Mouse (Mus musculus): ENCODE measurements at regions not wholly inside any gene's neighbourhood (a gene's known extent, or its start where the extent isn't known, plus 50 kb on each side); places are given as distances from the start of the nearest gene placed in this dataset.

DNA sequence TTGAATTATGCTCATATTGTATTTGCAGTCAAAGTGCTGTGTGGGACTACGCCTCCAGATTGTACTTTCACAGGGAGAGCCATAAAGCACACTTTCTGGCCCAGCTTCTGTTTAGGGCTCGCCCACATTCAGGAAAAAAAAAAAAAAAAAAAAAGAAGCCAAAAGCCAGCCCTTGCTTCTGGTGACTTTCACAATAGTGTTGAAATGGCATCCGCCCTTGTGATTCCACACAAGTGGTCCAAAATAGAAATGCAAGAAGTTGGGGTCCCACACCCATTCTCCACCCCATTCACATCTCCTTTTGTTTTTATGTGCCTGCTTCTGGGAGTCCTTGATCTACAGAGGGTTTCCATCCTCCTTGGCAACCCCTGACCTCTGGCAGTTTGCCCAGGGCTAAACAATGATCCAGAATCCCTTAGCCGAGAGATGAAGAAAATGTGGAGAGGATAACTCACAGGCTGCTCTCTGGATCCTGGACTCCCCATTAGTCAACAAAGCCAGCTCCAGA, 144.3 kb upstream of the Lyplal1 start:
- no peak overlapping the region for H3K27ac ChIP-seq (replicated peaks)
- no peak for ATAC-seq (ENCODE audit: low read depth)
- 17% methylated on average over 4 of the region's 4 CpGs for WGBS

DNA sequence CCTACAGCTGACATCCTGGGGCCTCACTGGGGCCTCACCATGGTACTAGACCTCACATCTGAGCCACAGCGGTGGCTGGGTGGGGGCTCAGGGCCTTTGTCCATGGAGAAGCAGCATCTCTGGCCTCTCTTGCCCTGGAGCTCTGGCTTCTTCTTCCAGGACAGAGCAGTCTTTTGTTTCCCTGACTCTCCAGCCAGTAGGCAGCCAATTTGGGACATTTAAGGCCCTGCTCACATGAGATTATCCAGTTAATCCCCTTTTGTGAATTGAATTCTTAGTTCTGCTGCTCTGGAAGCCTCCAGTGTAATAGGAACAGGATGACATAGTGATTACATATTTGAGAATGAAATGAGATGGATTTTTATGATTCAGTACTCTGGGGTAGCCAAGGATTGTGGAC, 140.5 kb upstream of the Lyplal1 start:
- no peak overlapping the region for H3K9ac ChIP-seq
- H3K4me1 ChIP-seq (replicated peaks), result peaks cover 19% of the 10 kb centered on the region
- no peaks in the 10 kb centered on the region for H3K9me3 ChIP-seq
- no peak overlapping the region for H3K27ac ChIP-seq (replicated peaks)
- H3K4me2 ChIP-seq, result no peak overlapping the region
- ATAC-seq (ENCODE audit: low read depth), result no peak
- H3K27me3 ChIP-seq, result no peaks in the 10 kb centered on the region
- 71% methylated on average over 1 of the region's 1 CpGs for WGBS
- H3K4me3 ChIP-seq, result no peak overlapping the region
- H3K36me3 ChIP-seq, result no peaks in the 10 kb centered on the region

More for the DNA sequence above, 144.3 kb upstream of the Lyplal1 start:
- no peak overlapping the region for H3K4me2 ChIP-seq
- H3K4me3 ChIP-seq, result no peak overlapping the region
- H3K9me3 ChIP-seq, result 0 out of 2 replicates have a peak, but pooled peaks cover 3% of the 10 kb centered on the region
- H3K36me3 ChIP-seq, result no peaks in the 10 kb centered on the region
- no peaks in the 10 kb centered on the region for H3K27me3 ChIP-seq
- H3K9ac ChIP-seq, result no peak overlapping the region
- H3K4me1 ChIP-seq (replicated peaks), result peaks cover 23% of the 10 kb centered on the region

DNA sequence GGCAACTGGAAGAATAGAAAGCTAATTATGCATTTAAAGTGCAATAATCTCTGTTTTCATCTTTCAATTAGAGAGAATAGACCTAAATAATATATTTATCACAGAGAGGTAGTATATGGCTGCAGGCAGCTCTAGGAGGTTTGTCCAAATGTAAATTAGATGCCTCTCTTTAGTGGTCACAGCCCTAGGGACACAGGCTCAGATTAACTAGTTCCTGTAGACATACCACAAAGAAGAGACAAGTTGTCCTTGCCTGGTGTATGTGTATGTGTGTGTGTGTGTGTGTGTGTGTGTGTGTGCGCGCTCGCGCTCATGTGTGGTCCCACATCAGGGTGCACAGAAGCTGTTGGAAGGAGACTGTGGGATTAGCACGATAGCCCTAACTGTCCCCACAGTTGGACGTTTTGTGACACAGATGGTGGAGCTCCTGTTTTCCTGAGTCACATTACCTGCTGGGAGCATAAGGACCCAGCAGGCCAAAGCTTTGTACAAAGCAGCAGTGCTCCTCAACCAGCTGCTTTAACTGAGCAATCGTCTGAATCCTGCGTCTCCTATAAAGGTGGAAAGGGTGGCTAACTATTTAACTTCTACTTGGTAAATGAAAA, 138.5 kb upstream of the Lyplal1 start:
- Histone ChIP-seq H3K4me1 (replicated peaks) (peaks cover 5% of the 10 kb centered on the region; the same call in 1 of the 2 replicates), H3K9me3 (no peaks in the 10 kb centered on the region), H3K9ac (no peak overlapping the region), H3K27me3 (no peaks in the 10 kb centered on the region), H3K4me3 (no peak overlapping the region), H3K36me3 (no peaks in the 10 kb centered on the region), H3K27ac (replicated peaks) (no peak overlapping the region; the same call in 1 of the 2 replicates), H3K4me2 (no peak overlapping the region)
- ATAC-seq (ENCODE audit: low read depth), result no peak
- WGBS, result 61% methylated on average over 8 of the region's 8 CpGs

DNA sequence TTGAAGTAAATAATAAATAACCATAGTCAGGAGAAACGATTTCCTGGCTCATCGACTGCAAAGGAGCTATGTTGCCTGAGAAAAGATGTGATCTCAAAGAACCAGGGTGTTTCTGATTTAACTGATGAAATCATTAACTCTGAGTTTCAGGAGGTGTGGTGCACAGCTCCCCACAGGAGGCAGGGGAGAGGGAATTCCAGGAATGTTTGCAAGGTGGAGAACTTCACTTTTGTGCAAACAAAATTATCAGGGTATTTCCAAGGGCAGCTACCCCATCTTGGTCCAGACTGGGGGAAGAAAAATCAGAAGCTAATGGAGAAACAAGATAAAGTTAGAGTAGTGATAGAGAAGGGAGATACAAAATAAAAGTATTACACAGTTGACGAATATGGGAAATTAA, 137.4 kb upstream of the Lyplal1 start:
- Histone ChIP-seq H3K27me3 (no peaks in the 10 kb centered on the region), H3K4me1 (replicated peaks) (peaks cover 5% of the 10 kb centered on the region; the same call in 1 of the 2 replicates), H3K9me3 (no peaks in the 10 kb centered on the region), H3K4me3 (no peak overlapping the region), H3K27ac (replicated peaks) (no peak overlapping the region), H3K4me2 (no peak overlapping the region), H3K36me3 (no peaks in the 10 kb centered on the region), H3K9ac (no peak overlapping the region)
- WGBS, result 86% methylated on average over 3 of the region's 3 CpGs
- ATAC-seq (ENCODE audit: low read depth), result no peak

DNA sequence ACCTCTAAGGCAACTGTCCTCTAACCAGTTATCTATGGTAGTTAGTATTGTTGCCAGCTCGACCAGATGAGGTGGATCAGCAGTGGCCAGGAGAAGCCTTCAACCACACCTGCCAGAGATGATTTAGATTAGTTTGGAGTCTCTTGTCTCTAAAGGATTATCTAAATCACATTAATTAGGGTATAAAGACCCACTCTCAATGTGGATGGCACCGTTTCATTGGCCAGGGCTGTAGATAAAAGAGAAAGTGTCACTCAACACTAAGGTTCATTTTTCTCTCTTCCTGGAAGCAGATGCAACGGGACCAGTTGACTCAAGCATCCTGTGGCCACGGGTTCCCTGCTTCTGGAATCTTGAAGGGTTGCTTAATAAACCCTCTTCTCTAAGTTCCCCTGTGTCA, 135.4 kb upstream of the Lyplal1 start:
- no peak for ATAC-seq (ENCODE audit: low read depth)
- Histone ChIP-seq H3K4me2 (no peak overlapping the region), H3K27ac (replicated peaks) (no peak overlapping the region), H3K36me3 (no peaks in the 10 kb centered on the region), H3K4me1 (replicated peaks) (peaks cover 5% of the 10 kb centered on the region; the same call in 1 of the 2 replicates), H3K9ac (no peak overlapping the region), H3K27me3 (no peaks in the 10 kb centered on the region), H3K9me3 (no peaks in the 10 kb centered on the region), H3K4me3 (no peak overlapping the region)
- WGBS, result 71% methylated on average over 4 of the region's 4 CpGs

DNA sequence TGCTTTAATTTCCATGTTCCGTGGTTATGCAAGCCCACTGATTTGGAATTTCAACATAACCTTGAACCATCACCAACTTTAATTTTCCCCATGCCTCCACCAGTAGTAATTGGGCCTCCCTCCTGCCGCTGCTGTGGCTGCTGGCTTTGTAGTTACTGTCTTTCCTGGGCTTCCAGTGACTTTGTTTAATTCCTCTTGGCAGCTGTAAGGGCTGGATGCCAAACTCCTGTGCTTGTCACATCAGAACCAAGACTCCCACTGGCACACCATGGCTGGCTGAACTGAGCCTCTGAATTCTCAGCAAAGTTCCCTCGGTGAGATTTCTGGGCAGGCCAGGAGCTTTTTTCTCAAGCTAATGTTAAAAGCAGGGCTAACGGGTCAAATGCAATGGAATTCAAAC, 133.2 kb upstream of the Lyplal1 start:
- no peaks in the 10 kb centered on the region for H3K36me3 ChIP-seq
- no peak overlapping the region for H3K27ac ChIP-seq (replicated peaks)
- H3K4me2 ChIP-seq, result no peak overlapping the region
- H3K9ac ChIP-seq, result no peak overlapping the region
- no peak overlapping the region for H3K4me3 ChIP-seq
- no peaks in the 10 kb centered on the region for H3K9me3 ChIP-seq
- ATAC-seq (ENCODE audit: low read depth), result no peak
- WGBS, result 63% methylated on average over 4 of the region's 4 CpGs
- no peaks in the 10 kb centered on the region; the same call in 1 of the 2 replicates for H3K4me1 ChIP-seq (replicated peaks)
- H3K27me3 ChIP-seq, result no peaks in the 10 kb centered on the region

DNA sequence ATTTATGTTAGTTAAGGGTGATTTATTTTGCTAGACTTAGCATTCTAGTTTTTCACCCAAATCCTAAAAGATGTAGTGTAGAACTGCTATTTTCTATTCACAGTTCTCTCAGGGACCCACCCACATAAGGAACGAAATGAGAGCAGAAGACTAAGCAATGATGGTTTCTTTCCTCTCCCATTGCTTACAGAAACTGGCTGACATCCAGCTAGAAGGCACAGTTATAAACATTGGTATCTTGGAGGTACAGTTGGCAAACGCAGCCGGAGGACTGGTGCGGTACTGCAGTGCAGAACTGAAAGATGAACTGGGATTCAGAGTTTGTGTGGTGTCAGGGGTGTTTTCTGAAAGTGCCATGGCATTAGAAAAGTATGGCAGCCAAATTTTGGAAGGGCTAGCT, 132.1 kb upstream of the Lyplal1 start:
- H3K27me3 ChIP-seq, result no peaks in the 10 kb centered on the region
- H3K9ac ChIP-seq, result no peak overlapping the region
- no peaks in the 10 kb centered on the region for H3K36me3 ChIP-seq
- H3K4me3 ChIP-seq, result no peak overlapping the region
- H3K27ac ChIP-seq (replicated peaks), result no peak overlapping the region
- no peaks in the 10 kb centered on the region for H3K9me3 ChIP-seq
- H3K4me1 ChIP-seq (replicated peaks), result no peaks in the 10 kb centered on the region
- ATAC-seq (ENCODE audit: low read depth), result no peak
- 88% methylated on average over 4 of the region's 4 CpGs for WGBS
- no peak overlapping the region for H3K4me2 ChIP-seq

DNA sequence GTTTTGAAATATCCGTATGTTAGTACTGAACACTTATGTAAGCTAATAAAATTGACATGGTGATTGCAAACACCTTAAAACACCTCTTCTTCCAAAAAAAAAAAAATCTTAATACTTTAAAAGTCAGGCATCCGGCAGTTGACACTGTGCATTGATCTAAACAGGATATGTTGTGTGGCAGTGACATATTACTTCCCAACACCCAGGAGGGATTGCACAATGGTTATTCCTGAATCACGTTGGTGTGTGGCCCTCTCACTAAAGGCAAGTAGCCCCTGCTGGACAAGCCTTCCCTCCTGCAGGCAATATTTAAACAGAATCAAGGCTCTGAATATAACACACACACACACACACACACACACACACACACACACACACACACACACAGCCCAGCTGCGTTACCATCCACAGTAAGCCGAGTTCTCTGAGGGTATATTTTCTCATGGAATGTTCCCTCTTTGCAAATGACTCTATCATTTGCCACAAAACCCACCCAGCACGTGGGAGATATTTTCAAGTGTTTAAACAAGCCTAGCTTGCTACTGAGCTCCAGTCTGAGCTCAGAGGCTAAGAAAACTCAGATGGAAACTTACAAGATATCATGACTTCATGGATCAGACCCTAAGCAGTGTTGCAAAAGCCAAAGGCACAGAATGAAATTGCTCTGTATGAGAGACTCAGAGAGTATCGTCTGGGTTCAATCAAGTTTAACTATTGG, 128.8 kb upstream of the Lyplal1 start:
- no peak overlapping the region for H3K27ac ChIP-seq (replicated peaks)
- no peak for ATAC-seq (ENCODE audit: low read depth)
- H3K27me3 ChIP-seq, result no peaks in the 10 kb centered on the region
- H3K4me2 ChIP-seq, result no peak overlapping the region
- no peak overlapping the region for H3K4me3 ChIP-seq
- H3K4me1 ChIP-seq (replicated peaks), result no peaks in the 10 kb centered on the region
- no peaks in the 10 kb centered on the region for H3K36me3 ChIP-seq
- H3K9me3 ChIP-seq, result no peaks in the 10 kb centered on the region
- 74% methylated on average over 7 of the region's 7 CpGs for WGBS
- H3K9ac ChIP-seq, result no peak overlapping the region

DNA sequence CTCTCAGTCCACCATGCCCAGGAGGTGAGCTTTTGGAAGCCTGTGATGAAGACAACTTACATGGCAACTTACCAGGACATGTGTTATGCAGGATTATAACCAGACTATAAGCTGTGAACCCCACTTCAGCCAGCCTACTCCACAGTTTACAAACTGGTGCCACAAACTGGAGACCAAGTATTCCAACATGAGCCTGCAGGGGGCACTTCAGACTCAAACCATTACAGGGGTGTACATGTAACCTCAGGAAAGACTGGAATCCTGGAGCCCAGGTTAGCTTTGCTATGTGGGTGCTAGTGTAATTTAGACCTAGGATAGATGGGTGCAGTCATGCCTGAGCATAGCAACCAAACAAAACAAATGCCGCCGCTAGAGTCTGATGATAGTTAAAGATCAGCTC, 124.0 kb upstream of the Lyplal1 start:
- Histone ChIP-seq H3K36me3 (no peaks in the 10 kb centered on the region), H3K27ac (replicated peaks) (no peak overlapping the region), H3K4me3 (no peak overlapping the region), H3K9ac (no peak overlapping the region), H3K27me3 (no peaks in the 10 kb centered on the region), H3K4me1 (replicated peaks) (peaks cover 6% of the 10 kb centered on the region), H3K4me2 (no peak overlapping the region), H3K9me3 (no peaks in the 10 kb centered on the region)
- WGBS, result 94% methylated on average over 2 of the region's 2 CpGs
- no peak for ATAC-seq (ENCODE audit: low read depth)

DNA sequence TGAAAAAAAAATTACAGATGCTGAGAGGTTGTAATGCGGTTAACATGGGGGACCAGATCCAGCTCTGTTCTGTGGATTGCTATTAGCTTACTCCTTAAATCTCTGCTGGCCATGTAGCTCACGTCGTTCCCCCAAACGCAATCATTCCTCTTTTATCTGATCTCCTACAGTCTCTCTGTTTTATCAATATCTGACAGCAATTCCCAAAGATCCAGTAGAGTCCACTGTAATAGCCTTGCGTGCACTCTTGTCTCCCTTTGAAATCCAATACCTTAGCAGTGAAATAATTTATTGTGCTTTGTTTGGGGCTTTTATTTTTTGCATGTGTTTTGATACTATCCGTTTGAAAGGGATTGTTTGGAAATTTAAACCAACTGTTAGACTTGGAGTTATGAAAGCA, 120.4 kb upstream of the Lyplal1 start:
- Histone ChIP-seq H3K4me1 (replicated peaks) (peaks cover 6% of the 10 kb centered on the region), H3K4me3 (no peak overlapping the region), H3K36me3 (no peaks in the 10 kb centered on the region), H3K9me3 (no peaks in the 10 kb centered on the region), H3K27ac (replicated peaks) (no peak overlapping the region), H3K27me3 (no peaks in the 10 kb centered on the region), H3K4me2 (no peak overlapping the region), H3K9ac (no peak overlapping the region)
- no peak for ATAC-seq (ENCODE audit: low read depth)
- 51% methylated on average over 6 of the region's 6 CpGs for WGBS

DNA sequence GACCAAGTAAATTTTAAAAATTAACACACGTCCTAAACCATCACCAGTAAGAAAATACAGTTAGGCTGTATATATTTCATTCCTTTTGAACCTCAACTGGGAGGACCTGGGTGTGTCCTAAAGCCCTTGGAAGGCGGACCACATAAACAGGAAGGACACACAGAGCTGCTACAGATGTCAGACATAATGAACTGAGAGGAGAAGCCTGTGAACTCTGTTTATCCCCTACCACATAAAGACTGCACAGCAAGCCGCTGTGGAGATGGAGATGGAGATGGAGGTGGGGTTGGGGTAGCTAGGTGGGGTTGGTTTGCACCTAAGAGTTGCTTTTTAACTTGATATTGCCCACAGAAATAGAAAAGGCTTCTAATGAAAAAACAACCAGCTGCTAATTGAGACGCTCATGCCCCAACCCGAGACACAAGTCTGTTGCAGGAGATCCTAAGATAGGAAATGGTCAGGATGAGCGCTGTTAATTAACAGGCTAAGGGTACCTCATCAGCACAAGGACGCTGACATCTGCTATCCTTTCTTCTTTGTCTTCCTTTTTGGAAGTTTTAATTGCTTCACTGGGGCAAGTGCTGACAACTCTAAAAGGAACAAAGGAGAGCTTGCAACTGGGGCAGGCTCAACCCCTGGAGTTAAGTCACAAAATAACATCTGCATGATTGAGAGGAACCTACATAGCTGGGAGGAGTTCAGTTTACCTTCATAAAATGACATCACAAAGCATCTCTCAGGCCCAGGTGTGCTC, 119.3 kb upstream of the Lyplal1 start:
- WGBS, result 44% methylated on average over 7 of the region's 7 CpGs
- Histone ChIP-seq H3K27ac (replicated peaks) (no peak overlapping the region), H3K27me3 (no peaks in the 10 kb centered on the region)

DNA sequence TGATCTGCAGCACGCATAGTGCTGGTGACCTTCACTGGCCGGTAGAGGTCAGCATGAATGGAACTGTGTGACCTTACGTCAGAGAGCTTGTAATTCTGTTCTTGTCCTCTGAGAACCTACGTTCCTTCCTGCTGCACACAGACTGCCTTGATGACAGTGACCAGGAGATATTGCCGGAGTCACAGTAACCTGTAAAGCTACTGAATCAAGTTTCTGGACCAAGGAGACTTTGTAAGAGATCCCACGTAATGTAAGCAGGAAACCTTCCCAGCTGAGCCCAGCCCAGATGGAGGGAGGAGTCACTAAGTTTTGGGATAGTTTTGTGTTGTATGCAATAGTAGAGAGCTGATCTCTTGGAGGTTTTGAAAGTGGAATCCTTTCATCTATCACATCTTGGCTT, 117.4 kb upstream of the Lyplal1 start:
- ATAC-seq (ENCODE audit: low read depth), result no peak
- no peak overlapping the region for H3K9ac ChIP-seq
- no peaks in the 10 kb centered on the region for H3K9me3 ChIP-seq
- H3K27me3 ChIP-seq, result no peaks in the 10 kb centered on the region
- no peak overlapping the region for H3K4me3 ChIP-seq
- no peak overlapping the region for H3K4me2 ChIP-seq
- WGBS, result 76% methylated on average over 6 of the region's 6 CpGs
- H3K27ac ChIP-seq (replicated peaks), result no peak overlapping the region
- no peaks in the 10 kb centered on the region for H3K36me3 ChIP-seq
- H3K4me1 ChIP-seq (replicated peaks), result peaks cover 6% of the 10 kb centered on the region

More for the DNA sequence above, 119.3 kb upstream of the Lyplal1 start:
- no peak overlapping the region for H3K9ac ChIP-seq
- H3K4me3 ChIP-seq, result no peak overlapping the region
- H3K4me2 ChIP-seq, result no peak overlapping the region
- H3K4me1 ChIP-seq (replicated peaks), result peaks cover 6% of the 10 kb centered on the region
- no peak for ATAC-seq (ENCODE audit: low read depth)
- no peaks in the 10 kb centered on the region for H3K36me3 ChIP-seq
- H3K9me3 ChIP-seq, result no peaks in the 10 kb centered on the region

Measured in neural tube, embryonic 13.5 days (tissue).